Mouse (Mus musculus) layer of hippocampus, adult 8-10 months (tissue): ENCODE measurements around the gene Crybb1. TPM values are rescaled to one million over a fixed set of nuclear protein-coding genes. Genes with fewer than 3 reads are reported as not detected.

Source experiments
- DNase-seq, 2 experiments: peaks; one replicate each; pipeline ENCODE4 v3.0.0; 2022; ENCODE audit warnings: low spot score in 2 of 2
- total RNA-seq, 4 experiments: library from RNA; stranded (reverse); gene quantifications; 2 replicates each; pipeline ENCODE4 v1.2.4; 2022

Gene Crybb1
- total RNA-seq, 4 experiments from 2014 or later = 3.5 to 6.2 (median 4.4) TPM

GRCm38 (mm10) chr5:112237439-112237838 is 18.2 kb upstream of the Crybb1 start:
- no peak for DNase-seq

- DNase-seq = no peak
Measured at GRCm38 (mm10) chr5:112237866-112238570, 17.6 kb upstream of the Crybb1 start.

GRCm38 (mm10) chr5:112238781-112239482 is 16.7 kb upstream of the Crybb1 start:
- no peak for DNase-seq

GRCm38 (mm10) chr5:112240761-112241160 is 14.9 kb upstream of the Crybb1 start:
- peak; percentile 83 to 95 for DNase-seq

- no peak for DNase-seq
Measured at GRCm38 (mm10) chr5:112241849-112242248, 13.8 kb upstream of the Crybb1 start.

GRCm38 (mm10) chr5:112242361-112242778 is 13.2 kb upstream of the Crybb1 start:
- no peak for DNase-seq

GRCm38 (mm10) chr5:112243041-112243440 is 12.6 kb upstream of the Crybb1 start:
- no peak for DNase-seq

GRCm38 (mm10) chr5:112243539-112244274 is 11.9 kb upstream of the Crybb1 start:
- no peak for DNase-seq

GRCm38 (mm10) chr5:112244275-112244562 is 11.4 kb upstream of the Crybb1 start:
- no peak for DNase-seq

- no peak for DNase-seq
Measured at GRCm38 (mm10) chr5:112244890-112245615, 10.6 kb upstream of the Crybb1 start.

- DNase-seq = no peak
Measured at GRCm38 (mm10) chr5:112247399-112247798, 8.2 kb upstream of the Crybb1 start.

GRCm38 (mm10) chr5:112249106-112249505 is 6.5 kb upstream of the Crybb1 start:
- no peak for DNase-seq

GRCm38 (mm10) chr5:112252400-112252799 is 3.2 kb upstream of the Crybb1 start, which contains the start of gene Cryba4:
Cryba4 (minus strand) TSS chr5:112252518.
- no peak for DNase-seq

GRCm38 (mm10) chr5:112253169-112253568 is 2.4 kb upstream of the Crybb1 start:
- no peak for DNase-seq

GRCm38 (mm10) chr5:112254282-112254806 is 1.3 kb upstream of the Crybb1 start:
- DNase-seq = peak; percentile 55 to 67

- no peak for DNase-seq
Measured at GRCm38 (mm10) chr5:112256457-112256856, 842 bp downstream of the Crybb1 start.

GRCm38 (mm10) chr5:112257896-112258295 is 2.3 kb downstream of the Crybb1 start:
- DNase-seq = no peak

- no peak for DNase-seq
Measured at GRCm38 (mm10) chr5:112259862-112260650, 4.4 kb downstream of the Crybb1 start.

- no peak for DNase-seq
Measured at GRCm38 (mm10) chr5:112260818-112261217, 5.2 kb downstream of the Crybb1 start.

- DNase-seq = no peak
Measured at GRCm38 (mm10) chr5:112264099-112264498, 8.5 kb downstream of the Crybb1 start.

GRCm38 (mm10) chr5:112265110-112265509 is 9.5 kb downstream of the Crybb1 start:
- DNase-seq = no peak
